In the genomic region with DNA sequence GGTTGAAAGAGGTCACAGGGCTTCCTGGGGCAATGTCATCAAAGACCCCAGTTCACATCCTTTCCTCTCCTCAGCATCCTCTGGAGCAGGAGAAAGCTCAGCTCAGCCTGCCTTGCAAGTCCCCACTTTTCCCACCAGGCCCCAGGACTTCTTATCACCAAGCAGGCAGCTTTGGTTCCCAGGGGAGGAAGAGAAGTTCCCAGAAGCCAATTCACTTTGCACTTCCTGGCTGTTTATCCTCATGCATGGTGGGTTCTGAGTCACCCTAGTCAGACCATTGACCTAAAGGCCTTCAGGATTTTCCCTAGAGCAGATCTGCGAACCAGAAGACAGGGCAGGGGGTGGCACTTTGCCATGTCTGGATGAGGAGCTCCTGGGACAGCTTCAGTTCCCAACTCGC, we compare ENCODE assay signal across 24 mouse cellular contexts.
DNase-seq lines count a peak whose midpoint lies in the region; ATAC-seq and TF ChIP-seq lines count a peak whose summit lies in the region.
"Had no signal": no experiment of that assay in that cellular context is flagged by ENCODE, and none has a peak within 500 bp of the region (broad histone marks: within the 10 kb centered on the region; RNA-seq: fewer than 3 reads in every experiment).

No protein-coding gene starts in this region.

- TF ChIP-seq EP300 in heart, postnatal 0 days (IDR thresholded peaks at IDR 0.05; ENCODE audit: low read depth): no peak

- no peaks in the 10 kb centered on the region for H3K4me1 ChIP-seq in heart, postnatal 0 days (ENCODE audit: control insufficient read depth, insufficient read depth)
- peaks cover 12% of the 10 kb centered on the region; the same call in 1 of the 2 replicates for H3K4me1 ChIP-seq in heart, embryonic 10.5 days
- H3K4me1 ChIP-seq: embryonic facial prominence, embryonic 12.5 days; forebrain, embryonic 13.5 days; forebrain, embryonic 15.5 days had no signal

- no peak overlapping the region for H3K4me2 ChIP-seq in heart, postnatal 0 days (ENCODE audit: low read depth, low read length)
- H3K4me2 ChIP-seq: embryonic facial prominence, embryonic 12.5 days; forebrain, embryonic 13.5 days; forebrain, embryonic 15.5 days had no signal

- intact Hi-C loops in heart, postnatal 36 days (cut with DNase I): no loop called here

- no peak overlapping the region for H3K4me3 ChIP-seq in heart, postnatal 0 days (ENCODE audit: low read depth, low read length)
- H3K4me3 ChIP-seq in heart, embryonic 10.5 days: no peak overlapping the region
- H3K4me3 ChIP-seq: embryonic facial prominence, embryonic 10.5 days; embryonic facial prominence, embryonic 12.5 days; forebrain, embryonic 13.5 days; forebrain, embryonic 15.5 days had no signal

- no peaks in the 10 kb centered on the region for H3K9me3 ChIP-seq in heart, postnatal 0 days (replicated peaks; ENCODE audit: control insufficient read depth, low read length)
- no peaks in the 10 kb centered on the region for H3K9me3 ChIP-seq in heart, embryonic 10.5 days
- H3K9me3 ChIP-seq: embryonic facial prominence, embryonic 10.5 days; forebrain, embryonic 13.5 days; forebrain, embryonic 15.5 days had no signal

- H3K27me3 ChIP-seq in heart, postnatal 0 days (ENCODE audit: control insufficient read depth, insufficient read depth, low read length): peaks cover 6% of the 10 kb centered on the region; the same call in 1 of the 2 replicates
- H3K27me3 ChIP-seq in heart, embryonic 10.5 days (ENCODE audit: insufficient read depth, poor library complexity, severe bottlenecking): peaks cover 15% of the 10 kb centered on the region
- H3K27me3 ChIP-seq: CH12.LX; forebrain, embryonic 15.5 days had no signal

- no peak for ATAC-seq in heart, postnatal 0 days (ENCODE audit: insufficient read depth, low read depth)
- ATAC-seq: activated CD4-positive, CD25-positive, alpha-beta regulatory T cell, adult 4 months; CD4-positive, CD25-positive, alpha-beta regulatory T cell, adult 4 months; forebrain, embryonic 13.5 days; forebrain, embryonic 15.5 days; forebrain, postnatal 0 days; Patski had no signal

- no peak overlapping the region for H3K27ac ChIP-seq in heart, postnatal 0 days (ENCODE audit: low read depth)
- H3K27ac ChIP-seq in heart, embryonic 10.5 days: no peak overlapping the region
- H3K27ac ChIP-seq: embryonic facial prominence, embryonic 10.5 days; embryonic facial prominence, embryonic 12.5 days; forebrain, embryonic 13.5 days; forebrain, embryonic 15.5 days had no signal

- DNase-seq in adrenal gland, adult 2 months: peak; percentile 4
- no peak for DNase-seq in adrenal gland, adult 8-10 months
- DNase-seq in heart, postnatal 0 days (ENCODE audit: low spot score): peak; percentile 11
- DNase-seq in heart, embryonic 10.5 days (ENCODE audit: low spot score): no peak
- peak; percentile 14 for DNase-seq in heart, postnatal 4 days
- no peak for DNase-seq in heart, postnatal 36 days
- DNase-seq: adrenal gland, postnatal 14 days; adrenal gland, postnatal 36 days; B cell, adult 2 months; cerebellum, adult 11-12 months; cerebellum, adult 2 months; cerebellum, adult 9-10 months; cerebellum, postnatal 10 days; cerebellum, postnatal 25 days; forebrain, postnatal 0 days had no signal

- WGBS in heart, postnatal 0 days: 27% methylated on average over 2 of the region's 2 CpGs
- WGBS in heart, embryonic 10.5 days: 51% methylated on average over 2 of the region's 2 CpGs

- no peak overlapping the region for H3K9ac ChIP-seq in heart, postnatal 0 days (replicated peaks; ENCODE audit: low read depth, low read length)
- H3K9ac ChIP-seq: embryonic facial prominence, embryonic 12.5 days; forebrain, embryonic 13.5 days; forebrain, embryonic 15.5 days; forebrain, postnatal 0 days had no signal

- H3K36me3 ChIP-seq in heart, postnatal 0 days (replicated peaks; ENCODE audit: control insufficient read depth, insufficient read depth, low read length): no peaks in the 10 kb centered on the region
- no peaks in the 10 kb centered on the region for H3K36me3 ChIP-seq in heart, embryonic 10.5 days
- H3K36me3 ChIP-seq: embryonic facial prominence, embryonic 10.5 days; embryonic facial prominence, embryonic 12.5 days; forebrain, embryonic 15.5 days; G1E had no signal

- TF ChIP-seq CTCF in heart, postnatal 0 days (IDR thresholded peaks at IDR 0.05; ENCODE audit: low read depth): no peak

Comparison
In these comparisons a context has a peak if more than half of its experiments do, and no peak if none do; other contexts are left out.
1. DNase-seq: peak in adrenal gland, adult 2 months (single experiment), heart, postnatal 0 days (single experiment) and heart, postnatal 4 days (single experiment); none in adrenal gland, adult 8-10 months (single experiment), heart, embryonic 10.5 days (single experiment) and heart, postnatal 36 days (0 of 2).